Mouse (Mus musculus) ES-Bruce4 (cell line): ENCODE results near the gene Vrk2. TPM values are rescaled to one million over a fixed set of nuclear protein-coding genes. Genes with fewer than 3 reads are reported as not detected.

Source experiments
- H3K27ac ChIP-seq: 2 replicates; pipeline ENCODE4 v1.5.1; 2012; ENCODE audit warnings: low read length, inconsistent platforms; ENCODE audit not compliant: insufficient read depth
- H3K27me3 ChIP-seq: 2 replicates; pipeline ENCODE4 v1.6.1; 2012; ENCODE audit warnings: mild to moderate bottlenecking, low read length, inconsistent platforms; ENCODE audit not compliant: control insufficient read depth, poor library complexity, insufficient read depth, severe bottlenecking
- H3K36me3 ChIP-seq: 2 replicates; pipeline ENCODE4 v1.6.1; 2012; ENCODE audit warnings: inconsistent platforms, mild to moderate bottlenecking, low read length, moderate library complexity; ENCODE audit not compliant: control insufficient read depth, poor library complexity, insufficient read depth, severe bottlenecking
- H3K4me1 ChIP-seq: one replicate; pipeline ENCODE4 v1.8.1; 2011; ENCODE audit warnings: low read length; ENCODE audit not compliant: control insufficient read depth, insufficient read depth
- H3K4me3 ChIP-seq: 2 replicates; pipeline ENCODE4 v1.5.1; 2011; ENCODE audit warnings: low read depth, mild to moderate bottlenecking, low read length
- H3K9ac ChIP-seq: 2 replicates; pipeline ENCODE4 v1.6.1; 2012; ENCODE audit warnings: low read depth, mild to moderate bottlenecking, inconsistent platforms; ENCODE audit not compliant: poor library complexity, severe bottlenecking
- H3K9me3 ChIP-seq: replicated peaks from 2 replicates; pipeline ENCODE4 v1.6.1; 2012; ENCODE audit warnings: mild to moderate bottlenecking, low read length, inconsistent platforms; ENCODE audit not compliant: control insufficient read depth, poor library complexity, insufficient read depth, severe bottlenecking
- CTCF ChIP-seq: IDR thresholded peaks from one replicate; pipeline ENCODE4 v1.8.1; 2011; ENCODE audit warnings: low read depth, low read length
- EP300 ChIP-seq: IDR thresholded peaks from 2 replicates; pipeline ENCODE4 v1.6.1; 2011; ENCODE audit warnings: low read depth, low read length; ENCODE audit not compliant: insufficient read depth
- POLR2A ChIP-seq: IDR thresholded peaks from one replicate; pipeline ENCODE4 v1.8.1; 2011; ENCODE audit warnings: low read length; ENCODE audit not compliant: insufficient read depth
- polyA plus RNA-seq: library from polyadenylated mRNA; stranded (reverse); fragments of >200 nt; gene quantifications from 2 replicates; pipeline ENCODE4 v1.2.4, GENCODE M21; 2011; ENCODE audit warnings: low read depth; ENCODE audit not compliant: missing spikeins, insufficient read depth, insufficient read length

The Vrk2 gene
- polyA plus RNA-seq, 1 experiment, result 34.4 TPM

- Histone ChIP-seq H3K9me3 (no peaks in the 10 kb centered on the region), H3K27ac (no peak overlapping the region), H3K4me3 (no peak overlapping the region), H3K27me3 (no peaks in the 10 kb centered on the region), H3K9ac (no peak overlapping the region), H3K4me1 (no peaks in the 10 kb centered on the region), H3K36me3 (no peaks in the 10 kb centered on the region; the same call in 1 of the 2 replicates)
- no peak for TF ChIP-seq POLR2A
- TF ChIP-seq CTCF, result no peak
- TF ChIP-seq EP300, result no peak
Observed at GRCm38 (mm10) chr11:26477037-26477739, 116.6 kb downstream of the Vrk2 start.

GRCm38 (mm10) chr11:26454081-26454480, 139.7 kb downstream of the Vrk2 start:
- Histone ChIP-seq H3K9ac (no peak overlapping the region), H3K27me3 (no peaks in the 10 kb centered on the region), H3K36me3 (no peaks in the 10 kb centered on the region), H3K4me1 (no peaks in the 10 kb centered on the region), H3K27ac (no peak overlapping the region), H3K4me3 (no peak overlapping the region), H3K9me3 (peaks cover 3% of the 10 kb centered on the region)
- no peak for TF ChIP-seq EP300
- TF ChIP-seq POLR2A, result no peak
- no peak for TF ChIP-seq CTCF

GRCm38 (mm10) chr11:26452693-26453092, 141.1 kb downstream of the Vrk2 start:
- no peak overlapping the region for H3K9ac ChIP-seq
- H3K9me3 ChIP-seq, result peaks cover 3% of the 10 kb centered on the region
- no peak overlapping the region for H3K4me3 ChIP-seq
- no peaks in the 10 kb centered on the region for H3K36me3 ChIP-seq
- no peak for TF ChIP-seq EP300
- TF ChIP-seq POLR2A, result no peak
- no peak for TF ChIP-seq CTCF
- H3K27ac ChIP-seq, result no peak overlapping the region
- no peaks in the 10 kb centered on the region for H3K27me3 ChIP-seq
- no peaks in the 10 kb centered on the region for H3K4me1 ChIP-seq

GRCm38 (mm10) chr11:26451228-26451627, 142.6 kb downstream of the Vrk2 start:
- no peak overlapping the region for H3K27ac ChIP-seq
- no peaks in the 10 kb centered on the region for H3K36me3 ChIP-seq
- no peak overlapping the region for H3K9ac ChIP-seq
- no peaks in the 10 kb centered on the region for H3K27me3 ChIP-seq
- no peak overlapping the region for H3K4me3 ChIP-seq
- no peak for TF ChIP-seq POLR2A
- no peak for TF ChIP-seq EP300
- no peak for TF ChIP-seq CTCF
- H3K4me1 ChIP-seq, result no peaks in the 10 kb centered on the region
- H3K9me3 ChIP-seq, result peaks cover 5% of the 10 kb centered on the region

- H3K36me3 ChIP-seq, result no peaks in the 10 kb centered on the region
- no peaks in the 10 kb centered on the region for H3K4me1 ChIP-seq
- no peaks in the 10 kb centered on the region for H3K27me3 ChIP-seq
- no peak overlapping the region for H3K27ac ChIP-seq
- H3K9ac ChIP-seq, result no peak overlapping the region
- no peak overlapping the region for H3K4me3 ChIP-seq
- H3K9me3 ChIP-seq, result peaks cover 5% of the 10 kb centered on the region
- no peak for TF ChIP-seq EP300
Observed at GRCm38 (mm10) chr11:26450636-26451035, 143.2 kb downstream of the Vrk2 start.

- H3K36me3 ChIP-seq, result no peaks in the 10 kb centered on the region
- H3K27ac ChIP-seq, result no peak overlapping the region
- H3K9ac ChIP-seq, result no peak overlapping the region
- no peak overlapping the region for H3K4me3 ChIP-seq
- H3K27me3 ChIP-seq, result no peaks in the 10 kb centered on the region
- TF ChIP-seq POLR2A (no peak), EP300 (no peak), CTCF (no peak)
- H3K9me3 ChIP-seq, result peaks cover 5% of the 10 kb centered on the region
- H3K4me1 ChIP-seq, result no peaks in the 10 kb centered on the region
Observed at GRCm38 (mm10) chr11:26449789-26450188, 144.0 kb downstream of the Vrk2 start.

GRCm38 (mm10) chr11:26444374-26444773, 149.4 kb downstream of the Vrk2 start:
- no peak overlapping the region for H3K4me3 ChIP-seq

More at GRCm38 (mm10) chr11:26444374-26444773, 149.4 kb downstream of the Vrk2 start:
- H3K9me3 ChIP-seq, result 0 out of 2 replicates have a peak, but pooled peaks cover 2% of the 10 kb centered on the region
- no peak overlapping the region for H3K27ac ChIP-seq
- TF ChIP-seq EP300 (no peak), CTCF (no peak)
- no peaks in the 10 kb centered on the region for H3K27me3 ChIP-seq
- H3K9ac ChIP-seq, result no peak overlapping the region
- H3K36me3 ChIP-seq, result no peaks in the 10 kb centered on the region; the same call in 1 of the 2 replicates
- no peaks in the 10 kb centered on the region for H3K4me1 ChIP-seq
